Mouse (Mus musculus) neural tube, embryonic 14.5 days (tissue): ENCODE data around the gene Pnmt. TPM values are rescaled to one million over a fixed set of nuclear protein-coding genes. Genes with fewer than 3 reads are reported as not detected.
"Not testable (repeated sequence)": the region's sequence is repeated elsewhere in the genome, so short reads cannot be mapped to it uniquely, and the experiment has no call there.

Source experiments
- ATAC-seq: fragments of 200-750 bp; cut with Nextera tagmentation; 2 replicates; pipeline ENCODE4 v1.8.0; 2017; ENCODE audit warnings: low read depth, mild to moderate bottlenecking, moderate TSS enrichment, moderate library complexity
- H3K27ac ChIP-seq: fragments of 300-500 bp; sonication (generic); 2 replicates; pipeline ENCODE4 v1.5.1; 2014; ENCODE audit warnings: low read depth, mild to moderate bottlenecking, control low read depth, low read length, moderate library complexity, mixed read lengths
- H3K27me3 ChIP-seq: fragments of 300-500 bp; sonication (generic); 2 replicates; pipeline ENCODE4 v1.6.1; 2014; ENCODE audit warnings: low read length; ENCODE audit not compliant: control insufficient read depth, insufficient read depth
- H3K36me3 ChIP-seq: fragments of 300-500 bp; sonication (generic); 2 replicates; pipeline ENCODE4 v1.6.1; 2014; ENCODE audit warnings: low read length, mixed read lengths; ENCODE audit not compliant: control insufficient read depth, insufficient read depth
- H3K4me1 ChIP-seq: fragments of 300-500 bp; sonication (generic); 2 replicates; pipeline ENCODE4 v1.6.1; 2014; ENCODE audit warnings: low read length; ENCODE audit not compliant: control insufficient read depth, insufficient read depth
- H3K4me2 ChIP-seq: fragments of 300-500 bp; sonication (generic); 2 replicates; pipeline ENCODE4 v1.6.1; 2014; ENCODE audit warnings: mild to moderate bottlenecking, low read depth, low read length, control low read depth
- H3K4me3 ChIP-seq: fragments of 300-500 bp; sonication (generic); 2 replicates; pipeline ENCODE4 v1.5.1; 2014; ENCODE audit warnings: low read depth, low read length, control low read depth, mixed read lengths
- H3K9ac ChIP-seq: fragments of 300-500 bp; sonication (generic); replicated peaks from 2 replicates; pipeline ENCODE4 v1.6.1; 2014; ENCODE audit warnings: low read depth, mild to moderate bottlenecking, control low read depth, low read length, mixed read lengths
- H3K9me3 ChIP-seq: fragments of 300-500 bp; sonication (generic); 2 replicates; pipeline ENCODE4 v1.6.1; 2016; ENCODE audit warnings: low read length; ENCODE audit not compliant: control insufficient read depth
- WGBS: fragments of 180-500 bp; shearing (Covaris S2); extraction: QIAGEN DNeasy Blood & Tissue Kit; methylation state at CpG from one replicate; pipeline ENCODE4 v1.1.7; 2014; 5-methylcytosine and 5-hydroxymethylcytosine counted together
- polyA plus RNA-seq: library from polyadenylated mRNA; unstranded; fragments of >200 nt; fragmentation: Nextera tagmentation; extraction: Ambion mirVana; gene quantifications from 2 replicates; pipeline ENCODE4 v1.2.1, GENCODE M21; 2014

The Pnmt gene
- polyA plus RNA-seq, 1 experiment from 2014 or later = 2.6 TPM

- Histone ChIP-seq H3K27ac (no peak overlapping the region), H3K4me1 (no peaks in the 10 kb centered on the region), H3K4me2 (no peak overlapping the region), H3K36me3 (peaks cover 39% of the 10 kb centered on the region), H3K27me3 (no peaks in the 10 kb centered on the region), H3K4me3 (no peak overlapping the region), H3K9ac (no peak overlapping the region), H3K9me3 (no peaks in the 10 kb centered on the region)
- no peak for ATAC-seq
- 95% methylated on average over 7 of the region's 7 CpGs for WGBS
These were observed 6.9 kb upstream of the Pnmt start for GRCm38 (mm10) chr11:98379379-98379778.

GRCm38 (mm10) chr11:98380106-98380505, 6.1 kb upstream of the Pnmt start:
- Histone ChIP-seq H3K9ac (no peak overlapping the region), H3K4me2 (no peak overlapping the region), H3K4me3 (no peak overlapping the region), H3K27me3 (no peaks in the 10 kb centered on the region), H3K27ac (no peak overlapping the region), H3K9me3 (no peaks in the 10 kb centered on the region), H3K4me1 (no peaks in the 10 kb centered on the region), H3K36me3 (peaks cover 36% of the 10 kb centered on the region)
- no peak for ATAC-seq
- WGBS = 87% methylated on average over 6 of the region's 6 CpGs

- no peaks in the 10 kb centered on the region for H3K9me3 ChIP-seq
- no peak overlapping the region for H3K27ac ChIP-seq
- no peak for ATAC-seq
- no peak overlapping the region for H3K4me3 ChIP-seq
- no peak overlapping the region for H3K9ac ChIP-seq
- no peaks in the 10 kb centered on the region for H3K27me3 ChIP-seq
- WGBS = 100% methylated on average over 2 of the region's 2 CpGs
- H3K4me2 ChIP-seq = no peak overlapping the region
- no peaks in the 10 kb centered on the region for H3K4me1 ChIP-seq
- H3K36me3 ChIP-seq = peaks cover 27% of the 10 kb centered on the region
These were observed 4.6 kb upstream of the Pnmt start for GRCm38 (mm10) chr11:98381651-98382050.

- not testable (repeated sequence) for H3K4me2 ChIP-seq, H3K27me3 ChIP-seq, H3K9ac ChIP-seq, H3K4me3 ChIP-seq, H3K27ac ChIP-seq, ATAC-seq, H3K9me3 ChIP-seq, H3K4me1 ChIP-seq
- WGBS = 49% methylated on average over 2 of the region's 2 CpGs
- peaks cover 27% of the 10 kb centered on the region for H3K36me3 ChIP-seq
These were observed 3.8 kb upstream of the Pnmt start for GRCm38 (mm10) chr11:98382405-98382804.

- Histone ChIP-seq H3K9ac (no peak within 1 kb of the TSS), H3K9me3 (no peaks in the 10 kb centered on the region), H3K27me3 (peaks cover 12% of the 10 kb centered on the region; the same call in 1 of the 2 replicates), H3K27ac (no peak within 1 kb of the TSS), H3K36me3 (peaks cover 19% of the 10 kb centered on the region), H3K4me3 (no peak within 1 kb of the TSS), H3K4me1 (no peaks in the 10 kb centered on the region), H3K4me2 (no peak within 1 kb of the TSS)
- 69% methylated on average over 14 of the region's 14 CpGs for WGBS
- no peak for ATAC-seq
These were observed 2.8 kb upstream of the Pnmt start, which contains the start of gene Tcap for GRCm38 (mm10) chr11:98383261-98384030. Gene Tcap, plus strand, starts transcription at chr11:98383811.

- H3K36me3 ChIP-seq = peaks cover 11% of the 10 kb centered on the region; the same call in 1 of the 2 replicates
- ATAC-seq = no peak
- H3K27ac ChIP-seq = no peak overlapping the region
- no peak overlapping the region for H3K4me3 ChIP-seq
- peaks cover 12% of the 10 kb centered on the region; the same call in 1 of the 2 replicates for H3K27me3 ChIP-seq
- no peaks in the 10 kb centered on the region for H3K9me3 ChIP-seq
- 67% methylated on average over 17 of the region's 20 CpGs for WGBS
- H3K9ac ChIP-seq = no peak overlapping the region
- H3K4me2 ChIP-seq = no peak overlapping the region
- no peaks in the 10 kb centered on the region for H3K4me1 ChIP-seq
These were observed 2.0 kb upstream of the Pnmt start for GRCm38 (mm10) chr11:98384216-98384615.

- H3K4me1 ChIP-seq = no peaks in the 10 kb centered on the region
- no peak for ATAC-seq
- 65% methylated on average over 8 of the region's 8 CpGs for WGBS
- H3K27ac ChIP-seq = no peak overlapping the region
- H3K9me3 ChIP-seq = no peaks in the 10 kb centered on the region
- peaks cover 12% of the 10 kb centered on the region; the same call in 1 of the 2 replicates for H3K27me3 ChIP-seq
- H3K9ac ChIP-seq = no peak overlapping the region
- H3K36me3 ChIP-seq = peaks cover 7% of the 10 kb centered on the region; the same call in 1 of the 2 replicates
- H3K4me2 ChIP-seq = no peak overlapping the region
- no peak overlapping the region for H3K4me3 ChIP-seq
These were observed 1.3 kb upstream of the Pnmt start for GRCm38 (mm10) chr11:98384721-98385637.

- H3K27ac ChIP-seq = no peak overlapping the region
- no peak for ATAC-seq
- 21% methylated on average over 23 of the region's 24 CpGs for WGBS
- no peak overlapping the region for H3K4me2 ChIP-seq
- H3K36me3 ChIP-seq = no peaks in the 10 kb centered on the region
- H3K9me3 ChIP-seq = no peaks in the 10 kb centered on the region
- H3K4me1 ChIP-seq = no peaks in the 10 kb centered on the region
- H3K9ac ChIP-seq = no peak overlapping the region
- H3K4me3 ChIP-seq = no peak overlapping the region
- H3K27me3 ChIP-seq = peaks cover 12% of the 10 kb centered on the region; the same call in 1 of the 2 replicates
These were observed 346 bp downstream of the Pnmt start for GRCm38 (mm10) chr11:98386596-98386995.
